Mouse (Mus musculus): ENCODE data around the gene Cadm1.

The Cadm1 gene

DNA sequence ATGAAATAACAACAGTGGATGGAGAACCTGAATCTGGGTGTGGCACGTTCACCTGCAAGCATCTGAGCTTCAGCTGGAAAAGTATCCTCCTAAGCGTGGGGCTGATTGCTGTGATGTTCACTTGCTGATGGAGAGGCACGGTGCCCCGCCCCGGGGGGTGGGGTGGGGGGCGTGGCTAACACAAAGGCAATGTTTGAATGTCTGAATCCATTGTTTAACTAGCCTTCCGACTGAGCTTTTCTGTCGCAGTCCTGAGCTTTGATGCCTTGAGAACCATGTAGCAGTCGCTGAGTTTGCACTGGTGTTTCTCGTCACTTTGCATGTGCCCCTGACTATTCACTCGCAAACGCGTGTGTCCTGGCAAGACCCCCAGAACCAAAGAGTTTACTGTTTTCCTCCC is 298.8 kb downstream of the Cadm1 start:
- DNase-seq, result peak; percentile 37

DNA sequence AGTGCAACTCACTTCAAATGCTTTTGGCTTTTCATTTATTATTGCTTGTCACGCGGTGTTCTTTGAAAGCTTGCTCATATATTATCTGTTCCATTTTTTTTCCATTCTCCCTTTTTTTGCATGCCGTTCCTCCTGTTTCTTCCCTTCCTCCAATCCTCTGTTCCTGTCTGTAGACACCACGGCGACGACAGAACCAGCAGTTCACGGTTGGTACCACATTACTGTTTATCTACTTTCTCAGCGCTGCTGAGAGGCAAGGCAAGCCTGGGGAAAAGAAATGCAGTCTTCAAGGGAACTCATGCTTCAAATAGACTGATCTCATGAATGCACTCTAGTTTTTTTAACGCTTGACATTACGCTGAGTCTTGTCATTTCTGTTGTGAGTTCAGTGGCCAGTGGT is 299.2 kb downstream of the Cadm1 start:
- DNase-seq, result no peak

DNA sequence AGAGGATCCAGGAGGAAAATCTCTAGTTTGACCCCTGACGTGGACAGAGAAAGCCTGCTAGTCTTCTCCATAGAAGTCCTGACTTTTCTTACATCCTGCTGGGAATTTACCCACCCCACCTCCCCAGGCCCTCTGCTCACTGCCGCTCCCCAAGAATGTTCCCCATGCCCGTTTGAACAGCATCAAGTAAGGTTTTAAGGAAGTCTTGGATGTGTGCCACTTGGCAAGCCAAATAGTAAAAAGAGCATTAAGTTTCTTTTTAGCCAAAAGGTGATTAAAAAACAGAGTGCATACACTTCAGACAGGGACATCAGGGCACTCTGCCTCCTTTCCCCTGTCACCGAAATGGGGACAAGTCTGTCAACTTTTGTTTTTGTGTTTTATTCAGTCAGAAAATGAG is 299.9 kb downstream of the Cadm1 start:
- no peak for DNase-seq

GRCm38 (mm10) chr9:47831412-47831811 is 301.4 kb downstream of the Cadm1 start:
- no peak for DNase-seq

DNA sequence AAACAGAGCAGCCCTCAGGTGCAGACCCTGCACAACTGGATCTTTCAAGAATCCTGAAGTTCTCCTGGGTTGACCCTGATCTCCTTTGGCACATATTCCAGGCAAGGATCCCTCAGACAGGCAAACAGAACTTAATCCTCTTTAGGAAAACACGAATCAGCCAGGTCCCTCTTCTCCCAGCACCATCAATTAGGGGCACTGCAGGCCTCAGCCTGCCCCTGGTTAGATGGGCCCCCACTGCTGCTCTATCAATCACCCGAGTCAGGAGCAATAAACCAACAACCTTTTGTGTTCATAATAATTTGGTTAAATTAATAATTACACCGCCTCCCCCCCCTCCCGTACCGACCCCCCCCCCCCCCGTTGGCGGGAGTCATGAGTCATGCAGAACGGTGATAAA is 308.2 kb downstream of the Cadm1 start:
- DNase-seq, result no peak

- no peak for DNase-seq
Measured at GRCm38 (mm10) chr9:47838890-47839691, 309.1 kb downstream of the Cadm1 start.

- no peak for DNase-seq
Measured at GRCm38 (mm10) chr9:47839692-47840025, 309.7 kb downstream of the Cadm1 start.

- no peak for DNase-seq
Measured at GRCm38 (mm10) chr9:47843328-47843727, 313.4 kb downstream of the Cadm1 start.

GRCm38 (mm10) chr9:47846275-47846674 is 316.3 kb downstream of the Cadm1 start:
- no peak for DNase-seq

- DNase-seq, result no peak
Measured at GRCm38 (mm10) chr9:47846926-47847325, 317.0 kb downstream of the Cadm1 start.

- no peak for DNase-seq
Measured at GRCm38 (mm10) chr9:47847797-47848196, 317.8 kb downstream of the Cadm1 start.

GRCm38 (mm10) chr9:47848745-47849144 is 318.8 kb downstream of the Cadm1 start:
- no peak for DNase-seq

GRCm38 (mm10) chr9:47856311-47856710 is 326.3 kb downstream of the Cadm1 start:
- DNase-seq, result peak; percentile 59

GRCm38 (mm10) chr9:47857235-47857634 is 327.3 kb downstream of the Cadm1 start:
- DNase-seq, result no peak

DNA sequence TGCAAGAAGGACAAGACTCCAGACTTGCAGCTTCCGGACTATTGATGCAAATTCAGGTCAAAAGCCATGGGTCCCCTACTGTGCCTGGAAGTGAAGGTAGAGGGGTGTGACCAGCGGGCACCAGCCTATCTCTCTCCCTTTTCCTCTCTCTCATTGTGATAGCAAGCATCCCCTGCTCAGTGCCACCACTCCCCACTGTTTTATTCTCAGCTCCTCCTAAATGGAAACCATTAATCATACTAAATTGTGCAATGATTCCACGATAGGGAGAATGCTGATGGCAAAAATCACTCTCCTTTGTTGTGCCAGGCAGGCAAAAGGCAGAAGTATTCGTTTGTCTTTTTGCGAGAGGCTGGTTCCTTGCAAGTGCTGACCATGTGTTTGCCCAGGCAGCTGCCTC is 328.2 kb downstream of the Cadm1 start:
- DNase-seq, result no peak

DNA sequence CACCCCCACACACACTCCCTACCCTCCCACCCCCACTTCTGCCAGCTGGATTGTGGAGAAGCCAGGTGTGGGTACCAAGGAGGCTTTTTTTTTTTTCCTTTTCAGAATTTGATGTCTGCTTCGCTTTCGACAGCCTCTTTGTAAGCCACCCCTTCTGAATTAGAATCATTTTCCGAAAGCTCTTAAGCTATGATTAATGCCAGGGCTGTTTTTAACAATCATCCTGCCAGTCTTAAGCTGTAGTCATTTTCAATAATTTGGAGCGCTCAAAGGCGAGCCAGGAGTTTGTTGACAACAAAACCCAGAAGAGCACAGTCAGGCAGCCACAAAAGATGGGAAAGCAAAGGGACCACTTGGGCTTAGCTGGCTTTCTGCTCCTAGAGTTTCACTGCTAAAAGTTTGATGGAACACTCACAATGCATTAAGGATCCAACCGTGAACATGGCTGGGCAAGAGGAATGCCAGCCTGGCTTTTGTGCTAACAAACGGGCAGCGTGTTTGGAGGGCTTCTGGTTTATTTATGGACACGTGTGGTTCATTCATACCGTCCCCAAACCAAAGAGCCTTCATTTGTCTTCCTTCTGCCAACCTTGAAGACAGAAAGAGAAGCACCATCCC is 328.9 kb downstream of the Cadm1 start:
- no peak for DNase-seq

GRCm38 (mm10) chr9:47860994-47861393 is 331.0 kb downstream of the Cadm1 start:
- DNase-seq, result no peak

DNA sequence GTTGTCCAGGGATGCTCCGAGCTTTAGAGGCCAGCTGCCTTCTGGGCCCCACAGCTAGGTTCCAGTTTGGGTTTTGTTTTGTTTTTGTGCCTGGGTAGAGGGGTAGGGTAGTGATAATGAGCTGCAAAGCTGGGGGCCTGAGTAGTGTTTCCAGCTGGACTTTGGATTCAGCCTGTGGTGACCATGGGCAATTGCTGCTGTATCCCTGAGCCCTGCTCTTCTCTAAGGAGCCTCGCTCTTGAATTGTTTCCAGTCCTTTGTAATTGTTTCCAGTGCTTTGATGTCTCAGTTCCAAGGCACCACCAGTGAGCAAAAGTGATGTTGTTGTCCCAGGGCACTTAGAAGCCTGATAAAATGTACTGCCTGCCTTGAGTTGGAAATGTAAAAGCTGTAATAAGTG is 331.8 kb downstream of the Cadm1 start:
- DNase-seq, result no peak

DNA sequence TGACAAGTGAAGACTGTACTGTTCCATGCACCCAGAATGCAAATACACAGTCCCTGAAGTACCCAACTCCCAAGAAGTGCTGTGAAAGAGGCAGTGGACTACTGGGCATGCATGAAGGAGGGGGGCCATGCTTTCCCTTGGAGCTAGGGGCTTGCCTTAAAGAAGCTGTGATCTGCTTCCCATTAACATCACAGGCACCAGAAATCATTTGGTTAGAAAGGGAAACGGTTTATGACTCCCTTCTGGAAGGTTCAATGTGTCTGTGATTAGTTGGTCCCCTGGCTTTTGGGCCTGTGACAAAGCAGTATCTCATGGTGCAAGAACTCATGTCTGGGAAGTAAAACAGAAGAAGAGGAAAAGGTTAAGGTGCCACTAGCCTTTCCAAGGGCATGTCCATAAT is 336.0 kb downstream of the Cadm1 start:
- DNase-seq, result no peak

- DNase-seq, result no peak
Measured at GRCm38 (mm10) chr9:47867474-47867873, 337.5 kb downstream of the Cadm1 start.

DNA sequence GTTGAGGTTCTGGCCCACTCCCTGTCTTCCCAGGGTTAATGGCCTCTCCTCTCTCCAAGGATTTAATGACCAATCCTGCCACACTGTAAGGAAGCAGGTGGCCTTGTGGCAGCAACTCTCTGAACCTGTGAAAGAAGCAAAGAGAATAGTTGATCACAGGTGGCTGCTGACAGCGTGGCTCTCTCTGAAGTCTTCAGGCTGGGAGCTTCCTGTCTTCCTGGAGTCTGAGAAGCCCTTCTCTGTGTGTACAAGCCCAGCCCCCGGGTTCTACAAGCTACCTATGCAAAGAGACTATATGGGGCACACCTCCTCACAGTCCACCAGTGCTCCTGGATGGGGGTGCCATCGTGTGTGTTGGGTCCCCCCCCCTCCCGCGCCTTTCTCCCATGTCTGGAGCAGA is 339.7 kb downstream of the Cadm1 start:
- DNase-seq, result no peak

- DNase-seq, result no peak
Measured at GRCm38 (mm10) chr9:47876557-47877206, 346.7 kb downstream of the Cadm1 start.

DNA sequence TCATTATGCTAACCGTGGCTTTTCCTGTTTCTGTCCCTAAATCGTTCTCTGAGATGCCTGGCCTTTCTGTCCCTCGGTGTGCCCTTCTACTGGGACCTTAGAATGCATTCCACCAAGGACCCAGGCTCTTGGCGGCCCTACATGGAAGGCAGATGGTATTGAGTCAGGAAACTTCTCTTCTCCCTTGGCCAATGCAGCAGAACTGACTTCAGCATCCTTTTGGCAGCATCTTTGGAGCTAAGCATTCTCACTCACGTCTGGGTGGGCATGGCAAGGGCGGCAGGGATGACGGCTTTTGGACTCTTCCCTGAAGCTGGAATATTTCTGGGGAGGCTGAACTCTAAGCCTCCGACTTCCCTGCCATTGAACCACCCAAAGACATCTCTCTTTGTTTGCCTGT is 350.2 kb downstream of the Cadm1 start:
- no peak for DNase-seq

GRCm38 (mm10) chr9:47882372-47882771 is 352.4 kb downstream of the Cadm1 start:
- no peak for DNase-seq
